Mouse (Mus musculus) kidney, postnatal 14 days (tissue): Measurements from ENCODE around the gene Bpifb5.
A peak's percentile ranks its signal among the peaks of the same experiment; 100 is the strongest.
"Not testable (repeated sequence)": the region's sequence is repeated elsewhere in the genome, so short reads cannot be mapped to it uniquely, and the experiment has no call there.

ENCODE experiments used
- DNase-seq: peaks from one replicate; pipeline ENCODE4 v3.0.0; 2022; ENCODE audit warnings: mixed read lengths

The Bpifb5 gene

GRCm38 (mm10) chr2:154223265-154223916, at the start of gene Bpifb5:
Bpifb5 (plus strand) TSS chr2:154223742.
- peak; percentile 67 for DNase-seq

GRCm38 (mm10) chr2:154181900-154182299, 41.6 kb upstream of the Bpifb5 start:
- not testable (repeated sequence) for DNase-seq

- DNase-seq: not testable (repeated sequence)
Measured at GRCm38 (mm10) chr2:154183061-154183460, 40.5 kb upstream of the Bpifb5 start.

- no peak for DNase-seq
Measured at GRCm38 (mm10) chr2:154185319-154185718, 38.2 kb upstream of the Bpifb5 start.

- no peak for DNase-seq
Measured at GRCm38 (mm10) chr2:154185748-154186147, 37.8 kb upstream of the Bpifb5 start.

- DNase-seq: no peak
Measured at GRCm38 (mm10) chr2:154187468-154187867, 36.1 kb upstream of the Bpifb5 start.

GRCm38 (mm10) chr2:154189877-154190434, 33.6 kb upstream of the Bpifb5 start:
- DNase-seq: no peak

GRCm38 (mm10) chr2:154190546-154191258, 32.8 kb upstream of the Bpifb5 start, which contains the start of gene Bpifb1:
Bpifb1 (plus strand) TSS chr2:154190818.
- DNase-seq: no peak

- no peak for DNase-seq
Measured at GRCm38 (mm10) chr2:154192141-154192540, 31.4 kb upstream of the Bpifb5 start.

GRCm38 (mm10) chr2:154193071-154193470, 30.5 kb upstream of the Bpifb5 start:
- DNase-seq: no peak

- no peak for DNase-seq
Measured at GRCm38 (mm10) chr2:154193994-154194504, 29.5 kb upstream of the Bpifb5 start.

GRCm38 (mm10) chr2:154197036-154197435, 26.5 kb upstream of the Bpifb5 start:
- DNase-seq: no peak

GRCm38 (mm10) chr2:154204630-154205029, 18.9 kb upstream of the Bpifb5 start:
- no peak for DNase-seq

- DNase-seq: peak; percentile 6
Measured at GRCm38 (mm10) chr2:154206908-154207307, 16.6 kb upstream of the Bpifb5 start.

GRCm38 (mm10) chr2:154209112-154209511, 14.4 kb upstream of the Bpifb5 start:
- no peak for DNase-seq

- no peak for DNase-seq
Measured at GRCm38 (mm10) chr2:154211121-154211520, 12.4 kb upstream of the Bpifb5 start.

GRCm38 (mm10) chr2:154211881-154212280, 11.7 kb upstream of the Bpifb5 start:
- DNase-seq: no peak

- peak; percentile 79 for DNase-seq
Measured at GRCm38 (mm10) chr2:154215191-154215590, 8.4 kb upstream of the Bpifb5 start.

GRCm38 (mm10) chr2:154219950-154220349, 3.6 kb upstream of the Bpifb5 start:
- no peak for DNase-seq

- no peak for DNase-seq
Measured at GRCm38 (mm10) chr2:154223917-154224273, 353 bp downstream of the Bpifb5 start.

GRCm38 (mm10) chr2:154226991-154227390, 3.4 kb downstream of the Bpifb5 start:
- no peak for DNase-seq

GRCm38 (mm10) chr2:154227830-154228229, 4.3 kb downstream of the Bpifb5 start:
- DNase-seq: no peak

- DNase-seq: no peak
Measured at GRCm38 (mm10) chr2:154233426-154233825, 9.9 kb downstream of the Bpifb5 start.

- no peak for DNase-seq
Measured at GRCm38 (mm10) chr2:154240771-154241170, 17.2 kb downstream of the Bpifb5 start.
